Mouse (Mus musculus) left cerebral cortex, adult 8-10 months (tissue): Measurements from ENCODE around the gene Pidd1. TPM values are rescaled to one million over a fixed set of nuclear protein-coding genes. Genes with fewer than 3 reads are reported as not detected.
"Not testable (repeated sequence)": the region's sequence is repeated elsewhere in the genome, so short reads cannot be mapped to it uniquely, and the experiment has no call there.

Source experiments
- DNase-seq, 2 experiments: peaks; one replicate each; pipeline ENCODE4 v3.0.0; 2022; ENCODE audit warnings: low spot score in 2 of 2
- total RNA-seq, 4 experiments: library from RNA; stranded (reverse); gene quantifications; 2 replicates each; pipeline ENCODE4 v1.2.4; 2022

Pidd1 gene
- total RNA-seq, 4 experiments from 2014 or later: 0.88 to 2.5 (median 1.3) TPM

DNA sequence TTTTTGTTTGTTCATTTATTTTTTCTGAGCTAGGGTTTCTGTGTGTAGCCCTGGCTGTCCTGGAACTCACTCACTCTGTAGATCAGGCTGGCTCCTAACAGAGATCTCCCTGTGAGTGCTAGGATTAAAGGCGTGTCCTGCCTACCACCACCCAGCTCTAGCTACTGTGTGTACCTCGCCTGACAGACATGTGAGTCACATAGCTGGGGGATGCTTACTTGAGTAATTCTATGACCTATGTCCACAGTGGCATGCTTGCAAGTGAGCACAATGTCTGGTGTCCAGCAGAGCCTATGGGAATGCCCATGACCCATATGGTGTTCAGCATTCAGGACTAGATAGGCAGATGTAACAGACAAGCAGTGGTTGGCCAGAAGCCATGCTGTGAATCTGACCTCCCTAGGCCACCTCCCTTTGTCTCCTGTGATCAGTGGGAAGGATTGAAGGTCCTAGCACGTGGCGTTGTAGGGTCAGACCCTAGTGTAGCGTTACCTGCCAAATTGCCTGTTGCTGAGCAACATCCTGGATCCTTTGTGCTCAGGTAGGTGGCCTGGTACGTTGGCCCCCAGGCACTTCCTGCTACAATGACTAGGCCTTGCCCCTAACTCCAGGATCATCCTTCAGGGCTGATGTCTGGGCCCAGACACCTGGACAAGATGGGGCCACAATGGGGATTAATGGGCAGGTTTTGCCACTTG is 27.5 kb downstream of the Pidd1 start:
- no peak for DNase-seq

DNA sequence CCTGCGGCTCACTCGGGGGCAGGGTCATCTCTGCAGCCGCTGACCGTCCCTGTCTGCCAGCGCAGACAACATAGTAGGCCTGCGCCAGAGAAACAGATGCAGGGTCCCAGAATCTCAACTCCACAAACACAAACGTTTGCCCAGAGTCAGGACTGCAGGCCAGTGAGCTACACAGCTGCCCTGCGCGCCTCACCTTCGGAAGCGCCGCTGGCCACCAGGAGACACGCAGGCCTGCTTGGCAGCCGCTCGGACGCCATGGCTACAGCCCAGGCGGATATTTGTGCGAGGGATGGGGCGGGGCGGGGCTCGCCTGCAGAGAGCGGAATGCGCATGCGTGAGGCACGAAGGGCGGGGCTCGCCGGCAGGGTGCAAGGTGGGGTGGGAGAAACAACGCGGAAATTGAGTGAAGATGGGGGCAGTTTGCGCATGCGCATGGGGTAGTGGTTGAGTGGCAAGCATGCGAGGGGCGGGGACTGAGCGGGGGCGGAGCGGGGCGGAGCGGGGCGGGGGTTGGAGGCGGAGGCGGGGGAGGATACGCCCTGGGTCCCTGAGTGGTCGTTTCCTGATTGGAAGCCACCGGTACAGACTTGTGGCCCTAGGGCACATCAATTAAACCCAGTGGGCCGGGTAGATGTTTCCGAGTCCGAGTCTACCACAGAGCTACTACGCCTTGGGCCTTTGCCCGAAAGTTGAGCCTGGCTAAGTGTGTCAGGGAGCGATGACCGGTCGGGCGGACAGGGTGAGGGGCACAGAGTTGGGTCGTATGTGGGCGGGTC is 29.8 kb downstream of the Pidd1 start, which contains the start of gene Gatd1:
Gene Gatd1, minus strand, starts transcription at position 328 of the 776 bp plus-strand sequence.
- DNase-seq: peak; percentile 92 to 97

DNA sequence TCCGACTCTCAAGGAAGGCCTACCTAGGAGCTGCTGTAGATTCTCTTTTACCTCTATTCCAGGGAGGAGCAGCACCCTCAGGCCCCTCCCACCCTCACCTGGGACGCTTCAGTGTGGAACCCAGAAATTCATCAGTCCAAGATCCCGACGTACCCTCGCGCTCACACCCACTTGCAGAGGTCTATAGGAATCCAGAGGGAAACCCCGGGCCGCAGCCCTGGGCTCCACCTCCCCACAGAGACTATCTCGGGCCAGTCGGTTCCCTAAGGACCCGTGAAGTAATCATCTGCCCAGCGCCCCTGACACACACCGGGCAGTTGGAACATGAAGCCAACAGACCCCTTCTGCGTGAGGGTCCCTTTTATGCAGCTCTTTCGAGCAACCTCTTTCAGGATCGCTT is 30.5 kb downstream of the Pidd1 start:
- no peak for DNase-seq

DNA sequence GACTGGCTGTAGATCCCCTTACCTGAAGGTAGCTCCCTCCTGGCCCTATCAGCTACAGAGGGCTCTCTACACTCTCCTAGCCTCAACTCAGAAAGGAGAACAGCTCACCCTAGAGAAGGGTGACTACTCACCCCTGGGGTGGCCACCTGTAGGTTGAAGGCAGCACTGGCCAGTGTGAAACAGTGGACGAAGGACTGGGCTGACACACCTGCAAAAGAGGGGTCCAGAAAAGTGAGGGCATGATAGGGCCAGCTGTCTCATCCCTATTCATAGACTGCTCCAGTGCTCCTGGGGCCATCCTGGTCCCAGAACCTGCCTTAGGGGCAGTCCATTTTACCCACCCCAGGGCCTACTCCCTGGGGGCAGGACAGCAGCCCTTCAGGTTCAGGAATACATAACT is 32.2 kb downstream of the Pidd1 start:
- DNase-seq: no peak

DNA sequence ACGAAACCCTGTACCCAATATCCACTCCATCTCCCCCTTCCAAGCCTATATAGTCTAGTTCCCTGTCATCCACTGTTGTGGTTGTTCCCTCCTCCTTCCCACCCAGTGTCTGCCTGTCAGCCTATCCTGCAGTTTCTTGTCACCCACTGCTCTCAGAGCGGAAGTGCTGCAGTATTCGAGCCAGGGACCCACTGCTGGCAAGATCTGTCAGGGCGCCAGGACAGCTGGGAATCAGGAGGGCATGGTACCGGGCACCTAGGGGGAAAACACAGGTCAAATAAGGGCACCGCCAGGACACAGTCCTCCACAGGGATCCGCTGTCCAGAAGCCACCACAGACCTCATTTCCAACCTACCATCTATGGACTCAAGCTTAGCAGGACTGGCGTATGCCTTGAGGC is 33.2 kb downstream of the Pidd1 start:
- DNase-seq: no peak

DNA sequence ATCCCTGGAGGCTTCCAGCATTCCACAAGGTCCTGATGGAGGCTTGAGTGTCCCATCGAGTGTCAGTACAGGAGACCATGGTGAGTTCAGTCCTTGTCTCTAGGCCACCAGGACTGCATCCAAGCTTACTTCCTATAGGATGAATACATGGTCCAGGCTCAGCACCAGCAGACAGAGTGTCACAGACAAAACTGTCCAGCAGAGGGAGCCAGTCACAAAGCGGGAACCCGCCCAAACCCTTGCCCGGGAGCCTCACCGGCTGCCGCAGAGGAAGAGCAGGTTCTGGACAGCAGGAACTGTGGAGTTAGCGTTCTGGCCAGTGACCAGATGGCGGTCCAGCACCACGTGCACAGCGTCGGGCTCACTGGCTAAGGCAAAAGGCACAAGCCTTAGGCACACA is 35.0 kb downstream of the Pidd1 start:
- DNase-seq: peak; percentile 72 to 74

DNA sequence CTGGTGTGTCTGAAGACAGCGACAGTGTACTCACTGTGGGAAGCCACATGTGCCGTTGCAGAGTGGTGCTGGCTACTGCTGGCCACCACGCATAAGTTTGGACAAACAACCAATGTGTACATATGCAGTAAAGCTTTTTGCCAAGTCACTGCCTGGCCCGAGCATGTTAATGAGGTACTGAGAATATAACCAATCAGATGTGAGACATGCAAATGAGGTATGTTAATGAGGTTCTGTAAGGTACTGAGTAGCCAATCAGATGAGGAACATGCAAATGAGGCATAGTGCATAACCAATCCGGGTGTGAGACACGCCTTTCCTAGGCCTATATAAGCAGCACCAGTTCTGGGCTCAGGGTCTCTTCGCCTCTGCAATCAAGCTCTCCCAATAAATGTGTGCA is 36.2 kb downstream of the Pidd1 start:
- DNase-seq: not testable (repeated sequence)

DNA sequence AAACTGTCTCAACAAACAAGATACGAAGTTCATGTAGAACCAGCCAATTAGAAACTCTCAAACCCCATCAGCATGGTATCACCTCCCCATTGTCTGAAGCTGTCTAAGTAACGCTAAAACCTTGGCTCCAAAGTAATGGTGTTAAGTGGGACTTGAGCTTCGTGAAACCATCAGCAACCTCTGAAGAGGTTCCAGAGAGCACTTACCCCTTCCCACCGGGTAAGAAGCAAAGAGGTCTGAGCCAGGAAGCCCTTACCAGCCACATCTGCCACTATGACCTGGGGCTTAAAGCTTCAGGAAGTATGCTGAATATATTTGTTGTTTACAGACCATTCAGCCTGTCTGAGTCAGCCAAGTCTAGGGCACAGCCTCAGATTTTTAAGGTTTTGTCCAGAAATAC is 38.4 kb downstream of the Pidd1 start:
- DNase-seq: no peak

DNA sequence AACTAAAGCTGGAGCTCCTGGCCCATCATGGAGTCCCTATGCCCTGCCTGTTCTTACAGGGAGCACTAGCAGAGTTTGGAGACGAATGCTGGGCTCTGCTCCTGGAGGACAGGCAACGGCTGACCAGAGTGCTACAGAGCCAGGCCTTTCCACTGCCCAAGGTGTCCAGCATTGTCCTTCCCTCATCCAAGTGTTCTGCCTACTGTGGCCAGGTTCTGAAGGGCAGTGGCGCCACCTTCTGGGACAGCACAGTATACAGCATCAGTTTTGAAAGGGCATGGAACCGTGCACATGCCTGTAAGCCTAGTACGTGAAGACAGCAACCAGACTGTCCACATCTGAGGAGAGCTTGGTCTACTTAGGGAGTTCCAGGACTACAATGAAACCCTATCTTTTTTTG is 40.5 kb downstream of the Pidd1 start:
- no peak for DNase-seq

DNA sequence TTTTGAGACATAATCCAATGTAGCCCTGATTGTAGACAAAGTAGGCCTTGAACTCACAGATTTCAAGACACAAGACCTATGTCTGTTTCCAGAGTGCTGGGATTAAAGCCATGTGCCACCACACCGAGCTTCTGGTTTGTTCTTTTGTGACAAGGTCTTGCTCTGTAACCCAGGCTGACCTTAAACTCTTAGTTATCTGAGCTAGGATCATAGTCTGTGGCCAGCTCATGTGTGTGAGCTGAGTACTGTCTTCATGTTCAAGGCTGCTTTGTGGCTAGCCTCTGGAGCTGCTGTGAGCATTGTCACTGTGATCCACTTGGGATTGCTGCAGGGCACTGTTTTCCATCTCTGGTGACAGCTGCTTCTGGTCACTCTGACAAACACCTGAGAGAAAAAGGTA is 48.5 kb downstream of the Pidd1 start:
- DNase-seq: no peak

DNA sequence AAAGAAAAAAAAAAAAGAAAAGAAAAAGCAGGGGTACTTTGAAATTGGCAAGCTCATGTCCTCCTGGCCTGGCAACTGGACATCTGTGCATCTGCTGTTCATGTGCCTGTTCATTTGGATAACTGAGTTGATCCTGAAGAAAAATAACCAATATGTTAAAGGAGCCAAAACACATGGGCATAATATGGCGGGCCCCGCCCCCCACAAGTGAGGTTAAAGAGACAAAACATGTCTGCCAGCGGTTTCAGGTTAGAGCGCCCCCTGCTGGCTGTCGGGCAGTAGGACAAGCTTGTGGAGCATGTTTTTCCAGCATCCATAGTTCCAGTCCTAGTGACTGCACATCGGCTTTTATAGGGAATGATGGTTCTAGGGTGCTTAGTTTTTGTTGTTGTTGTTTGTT is 49.1 kb downstream of the Pidd1 start:
- no peak for DNase-seq

DNA sequence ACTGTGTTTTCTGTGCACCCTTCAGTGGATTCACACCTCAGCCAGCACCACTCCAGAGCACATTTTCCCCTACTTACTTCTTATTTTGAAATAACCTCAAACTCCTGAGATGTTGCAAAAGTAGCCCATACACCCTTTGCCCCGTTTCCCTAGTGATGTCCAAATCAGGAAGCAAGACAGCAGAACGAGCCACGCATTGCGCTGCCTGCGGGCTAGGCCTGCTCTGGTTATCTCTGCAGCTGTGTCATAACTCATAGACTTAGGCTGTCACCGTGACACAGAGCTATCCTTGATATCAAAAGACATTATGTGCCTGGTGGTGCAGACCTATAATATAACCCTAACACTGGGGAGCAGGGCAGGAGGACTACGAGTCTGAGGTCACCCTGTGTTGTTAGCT is 49.7 kb downstream of the Pidd1 start:
- no peak for DNase-seq

DNA sequence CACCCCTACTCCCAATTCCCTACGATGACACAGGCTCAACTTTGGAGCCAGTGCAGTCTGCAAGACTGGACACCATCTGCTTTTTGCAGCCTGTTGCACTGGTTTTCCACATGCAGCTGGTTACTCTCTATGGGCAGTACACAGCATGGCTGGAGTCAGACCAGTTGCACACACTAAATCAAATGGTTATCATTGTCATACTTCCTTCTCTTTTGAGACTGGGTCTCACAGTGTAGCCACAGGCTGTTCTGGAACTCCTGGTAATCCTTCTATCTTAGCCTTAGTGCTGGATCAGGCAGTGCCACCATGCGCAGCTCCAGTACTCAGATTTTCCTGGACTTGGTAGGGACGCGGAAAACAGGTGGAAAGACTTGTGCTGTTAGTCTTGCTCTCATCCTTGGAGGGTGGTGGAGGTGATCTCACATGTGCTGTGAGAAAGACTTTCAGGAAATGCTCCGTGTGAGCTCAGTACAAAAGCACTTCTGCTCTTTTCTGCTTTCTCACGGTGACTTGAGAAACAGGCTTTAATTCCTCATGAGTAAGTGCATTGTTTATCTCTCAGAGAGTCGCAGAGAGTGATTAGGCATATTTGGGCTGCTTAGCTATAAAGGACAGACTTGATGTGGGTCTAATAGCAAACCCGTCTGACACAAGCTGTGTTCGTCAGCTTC is 51.1 kb downstream of the Pidd1 start:
- DNase-seq: no peak

DNA sequence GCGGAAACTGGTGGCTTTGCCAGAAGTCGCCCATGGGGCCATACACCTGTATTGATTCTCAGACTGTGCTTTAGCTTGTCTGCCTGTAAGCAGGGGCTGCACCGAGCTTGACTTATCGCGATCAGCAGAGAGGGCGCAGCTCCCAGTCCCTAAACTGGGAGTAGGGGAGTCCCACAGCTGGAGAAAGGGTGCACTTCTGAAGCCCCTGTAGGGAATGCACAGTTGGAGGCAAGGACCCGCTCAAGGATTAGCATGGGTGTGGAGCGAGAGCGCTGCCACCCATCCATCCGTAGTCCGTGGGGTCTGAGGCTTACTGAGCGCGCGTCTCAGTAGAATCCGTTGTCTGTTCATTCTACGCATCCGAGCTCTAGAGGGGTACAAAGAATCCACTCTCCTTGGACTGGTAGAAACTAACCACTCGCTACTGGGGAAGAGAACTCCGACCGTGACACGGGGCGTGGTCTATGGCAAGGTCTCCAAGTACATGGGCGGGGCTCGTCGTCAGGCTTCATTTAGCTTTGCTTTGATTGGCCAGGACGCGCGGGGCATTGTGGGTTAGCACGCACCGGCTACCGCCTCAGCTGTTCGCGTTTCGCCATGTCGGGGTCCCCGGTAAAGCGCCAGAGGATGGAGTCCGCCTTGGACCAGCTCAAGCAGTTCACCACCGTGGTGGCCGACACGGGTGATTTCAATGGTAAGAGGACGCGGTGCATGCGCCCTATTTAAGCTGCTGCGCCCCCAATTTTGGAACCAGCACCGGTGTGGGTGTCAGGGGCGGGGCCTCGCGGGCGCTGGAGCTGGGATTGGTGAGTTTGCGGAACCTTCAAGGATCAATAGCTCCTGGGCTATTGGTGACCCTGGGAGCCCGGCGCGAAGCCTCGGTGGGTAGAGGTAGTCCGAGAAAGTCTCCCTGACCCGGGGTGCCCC is 51.9 kb downstream of the Pidd1 start, which contains the start of gene Taldo1:
Gene Taldo1, plus strand, starts transcription at position 575 of the 927 bp plus-strand sequence.
- peak; percentile 94 to 95 for DNase-seq

DNA sequence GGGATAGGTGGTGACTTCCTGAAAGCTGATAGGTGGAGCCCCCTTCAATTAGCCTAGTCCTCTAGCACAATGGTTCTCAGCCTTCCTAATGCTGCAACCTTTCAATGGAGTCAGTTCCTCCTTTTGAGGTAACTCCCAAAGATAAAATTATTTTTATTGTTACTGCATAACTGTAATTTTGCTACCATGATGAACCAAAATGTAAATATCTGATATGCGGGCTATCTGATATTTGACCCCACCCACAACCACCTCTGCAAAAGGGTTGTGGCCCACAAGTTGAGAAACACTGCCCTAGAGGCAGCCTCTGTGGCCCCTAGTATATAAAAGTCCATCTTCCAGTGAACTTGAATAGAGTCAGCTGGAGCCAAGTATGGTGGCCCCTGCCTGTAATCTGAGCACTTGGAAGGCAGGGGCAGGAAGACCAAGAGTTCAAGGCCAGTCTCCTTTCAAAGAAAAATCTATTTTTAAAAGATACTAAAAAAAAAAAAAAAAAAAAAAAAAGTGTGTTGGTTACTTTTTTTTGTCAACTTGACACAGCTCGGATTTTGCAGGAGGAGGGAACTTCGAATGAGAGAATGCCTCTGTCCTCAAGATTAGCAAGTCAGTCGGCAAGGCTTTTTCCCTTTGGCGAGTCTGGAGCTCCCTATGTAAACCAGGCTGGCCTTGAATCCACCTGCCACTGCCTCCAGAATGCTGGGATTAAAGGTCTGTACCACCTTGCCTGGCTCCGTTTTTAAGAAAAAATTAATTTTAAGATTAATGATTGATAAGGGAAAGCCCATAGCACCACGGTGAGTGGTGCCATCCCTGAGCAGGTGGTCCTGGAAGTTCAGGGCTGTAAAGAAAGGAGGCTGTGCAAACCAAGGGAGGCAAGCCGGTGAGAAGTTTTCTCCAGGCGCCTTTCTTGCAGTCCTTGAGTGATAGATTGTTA is 53.2 kb downstream of the Pidd1 start:
- no peak for DNase-seq

DNA sequence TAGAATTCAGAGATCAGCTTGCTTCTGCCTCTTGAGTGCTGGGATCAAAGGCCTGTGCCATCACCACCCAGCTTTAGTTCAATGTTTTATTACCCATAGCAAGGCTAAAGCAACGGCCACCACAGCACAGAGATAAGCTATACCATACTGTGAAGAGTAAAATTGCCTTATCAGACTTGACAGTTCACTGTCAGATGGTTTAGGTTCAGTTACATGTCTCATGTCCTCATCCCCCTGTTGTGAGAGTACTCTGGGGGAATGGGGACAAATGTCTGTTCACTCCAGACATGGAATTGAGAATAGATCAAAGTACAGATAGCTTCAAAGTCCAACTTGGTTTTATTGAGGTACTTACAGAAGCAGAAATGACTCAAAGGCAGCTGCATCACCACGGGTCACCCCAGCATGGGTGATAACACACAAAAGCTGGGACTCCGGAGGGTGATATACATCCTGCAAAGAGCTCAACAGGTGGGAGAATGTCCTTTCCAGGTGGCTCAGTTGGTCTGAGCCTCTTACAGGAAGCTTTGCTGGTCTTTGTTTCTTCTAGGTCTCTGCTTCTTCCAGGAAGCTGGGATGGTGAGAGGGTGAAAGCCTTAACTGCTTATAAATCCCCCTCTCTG is 55.2 kb downstream of the Pidd1 start:
- DNase-seq: no peak
